Mouse (Mus musculus) forebrain, embryonic 10.5 days (tissue): ENCODE data around the gene Csrnp3. TPM values are rescaled to one million over a fixed set of nuclear protein-coding genes. Genes with fewer than 3 reads are reported as not detected.
"Not testable (repeated sequence)": the region's sequence is repeated elsewhere in the genome, so short reads cannot be mapped to it uniquely, and the experiment has no call there.

Experiments
- DNase-seq: peaks from one replicate; pipeline ENCODE4 v3.0.0-alpha.2; 2017; ENCODE audit warnings: low spot score; ENCODE audit errors: extremely low spot score
- H3K27ac ChIP-seq: fragments of 300-500 bp; sonication (generic); 2 replicates; pipeline ENCODE4 v1.5.1; 2016; ENCODE audit warnings: mild to moderate bottlenecking
- H3K27me3 ChIP-seq: fragments of 300-500 bp; sonication (generic); 2 replicates; pipeline ENCODE4 v1.6.1; 2016; ENCODE audit warnings: mild to moderate bottlenecking; ENCODE audit not compliant: poor library complexity, severe bottlenecking
- H3K36me3 ChIP-seq: fragments of 300-500 bp; sonication (generic); replicated peaks from 2 replicates; pipeline ENCODE4 v1.6.1; 2016; ENCODE audit warnings: mild to moderate bottlenecking, moderate library complexity
- H3K4me1 ChIP-seq: fragments of 300-500 bp; sonication (generic); 2 replicates; pipeline ENCODE4 v1.6.1; 2016
- H3K4me3 ChIP-seq: fragments of 300-500 bp; sonication (generic); 2 replicates; pipeline ENCODE4 v1.5.1; 2016; ENCODE audit warnings: mild to moderate bottlenecking, moderate library complexity
- H3K9me3 ChIP-seq: fragments of 300-500 bp; sonication (generic); 2 replicates; pipeline ENCODE4 v1.6.1; 2016; ENCODE audit warnings: mild to moderate bottlenecking, moderate library complexity
- WGBS: fragments of 180-500 bp; shearing (Covaris S2); methylation state at CpG from one replicate; pipeline ENCODE4 v1.1.7; 2016; 5-methylcytosine and 5-hydroxymethylcytosine counted together
- polyA plus RNA-seq: library from polyadenylated mRNA; unstranded; fragments of >200 nt; fragmentation: Nextera tagmentation; extraction: Ambion mirVana; gene quantifications from 2 replicates; pipeline ENCODE4 v1.2.1, GENCODE M21; 2016

Gene Csrnp3
- polyA plus RNA-seq, 1 experiment from 2014 or later, result 6.6 TPM

GRCm38 (mm10) chr2:65842356-65842755, 3.2 kb upstream of the Csrnp3 start:
- no peak for DNase-seq
- 35% methylated on average over 3 of the region's 3 CpGs for WGBS

GRCm38 (mm10) chr2:65846000-65846755, 611 bp downstream of the Csrnp3 start:
- Histone ChIP-seq H3K36me3 (no peaks in the 10 kb centered on the region), H3K4me1 (peaks cover 42% of the 10 kb centered on the region), H3K27me3 (no peaks in the 10 kb centered on the region), H3K27ac (peak overlapping the region; percentile 79), H3K9me3 (no peaks in the 10 kb centered on the region; the same call in 1 of the 2 replicates), H3K4me3 (peak overlapping the region; percentile 53)
- DNase-seq, result peak; percentile 21
- 2% methylated on average over 22 of the region's 22 CpGs for WGBS

More at GRCm38 (mm10) chr2:65842356-65842755, 3.2 kb upstream of the Csrnp3 start:
- Histone ChIP-seq H3K9me3 (no peaks in the 10 kb centered on the region; the same call in 1 of the 2 replicates), H3K36me3 (no peaks in the 10 kb centered on the region), H3K4me3 (no peak overlapping the region), H3K27me3 (no peaks in the 10 kb centered on the region), H3K27ac (peak overlapping the region; percentile 25; the same call in 1 of the 2 replicates), H3K4me1 (peaks cover 28% of the 10 kb centered on the region)

GRCm38 (mm10) chr2:65847463-65848110, 2.0 kb downstream of the Csrnp3 start:
- Histone ChIP-seq H3K27ac (0 out of 2 replicates have a peak overlapping the region, but pooled peaks have one; percentile 9), H3K27me3 (no peaks in the 10 kb centered on the region), H3K9me3 (no peaks in the 10 kb centered on the region; the same call in 1 of the 2 replicates), H3K36me3 (no peaks in the 10 kb centered on the region), H3K4me3 (peak overlapping the region; percentile 53), H3K4me1 (peaks cover 36% of the 10 kb centered on the region)
- 35% methylated on average over 7 of the region's 7 CpGs for WGBS
- DNase-seq, result peak; percentile 33

GRCm38 (mm10) chr2:65848706-65849105, 3.1 kb downstream of the Csrnp3 start:
- 40% methylated on average over 8 of the region's 8 CpGs for WGBS
- Histone ChIP-seq H3K4me1 (peaks cover 36% of the 10 kb centered on the region), H3K9me3 (no peaks in the 10 kb centered on the region; the same call in 1 of the 2 replicates), H3K36me3 (no peaks in the 10 kb centered on the region), H3K4me3 (no peak overlapping the region), H3K27ac (no peak overlapping the region), H3K27me3 (no peaks in the 10 kb centered on the region)
- no peak for DNase-seq

GRCm38 (mm10) chr2:65850282-65850681, 4.7 kb downstream of the Csrnp3 start:
- not testable (repeated sequence) for H3K36me3 ChIP-seq, DNase-seq, H3K9me3 ChIP-seq, H3K4me3 ChIP-seq, H3K27me3 ChIP-seq, H3K27ac ChIP-seq
- 95% methylated on average over 3 of the region's 3 CpGs for WGBS
- H3K4me1 ChIP-seq, result peaks cover 31% of the 10 kb centered on the region

- Histone ChIP-seq H3K36me3 (no peaks in the 10 kb centered on the region), H3K4me1 (no peaks in the 10 kb centered on the region), H3K4me3 (no peak overlapping the region), H3K9me3 (no peaks in the 10 kb centered on the region), H3K27me3 (no peaks in the 10 kb centered on the region), H3K27ac (no peak overlapping the region)
- WGBS, result 90% methylated on average over 5 of the region's 5 CpGs
- no peak for DNase-seq
Measured at GRCm38 (mm10) chr2:65856791-65857190, 11.2 kb downstream of the Csrnp3 start.

- no peak for DNase-seq
- Histone ChIP-seq H3K4me1 (no peaks in the 10 kb centered on the region), H3K27me3 (no peaks in the 10 kb centered on the region), H3K4me3 (no peak overlapping the region), H3K36me3 (peaks cover 4% of the 10 kb centered on the region), H3K9me3 (0 out of 2 replicates have a peak, but pooled peaks cover 3% of the 10 kb centered on the region), H3K27ac (no peak overlapping the region)
- 91% methylated on average over 18 of the region's 18 CpGs for WGBS
Measured at GRCm38 (mm10) chr2:65859767-65860727, 14.5 kb downstream of the Csrnp3 start.

GRCm38 (mm10) chr2:65864778-65865339, 19.3 kb downstream of the Csrnp3 start:
- Histone ChIP-seq H3K36me3 (peaks cover 4% of the 10 kb centered on the region), H3K27me3 (no peaks in the 10 kb centered on the region), H3K9me3 (0 out of 2 replicates have a peak, but pooled peaks cover 3% of the 10 kb centered on the region), H3K27ac (no peak overlapping the region), H3K4me1 (no peaks in the 10 kb centered on the region), H3K4me3 (no peak overlapping the region)
- WGBS, result 82% methylated on average over 12 of the region's 12 CpGs
- no peak for DNase-seq

- H3K27me3 ChIP-seq, result no peaks in the 10 kb centered on the region
- H3K27ac ChIP-seq, result no peak overlapping the region
- DNase-seq, result no peak
- no peaks in the 10 kb centered on the region for H3K36me3 ChIP-seq
- H3K4me1 ChIP-seq, result no peaks in the 10 kb centered on the region
- H3K9me3 ChIP-seq, result no peaks in the 10 kb centered on the region
- H3K4me3 ChIP-seq, result no peak overlapping the region
- 84% methylated on average over 12 of the region's 12 CpGs for WGBS
Measured at GRCm38 (mm10) chr2:65870919-65871582, 25.5 kb downstream of the Csrnp3 start.

GRCm38 (mm10) chr2:65891590-65891989, 46.0 kb downstream of the Csrnp3 start:
- Histone ChIP-seq H3K9me3 (no peaks in the 10 kb centered on the region), H3K4me3 (no peak overlapping the region), H3K4me1 (peaks cover 11% of the 10 kb centered on the region), H3K27me3 (no peaks in the 10 kb centered on the region), H3K36me3 (no peaks in the 10 kb centered on the region), H3K27ac (no peak overlapping the region)
- WGBS, result 90% methylated on average over 3 of the region's 3 CpGs
- no peak for DNase-seq

- Histone ChIP-seq H3K27me3 (no peaks in the 10 kb centered on the region), H3K4me3 (no peak overlapping the region), H3K36me3 (no peaks in the 10 kb centered on the region; the same call in 1 of the 2 replicates), H3K27ac (no peak overlapping the region), H3K4me1 (peaks cover 23% of the 10 kb centered on the region), H3K9me3 (no peaks in the 10 kb centered on the region)
- no peak for DNase-seq
- WGBS, result 87% methylated on average over 8 of the region's 8 CpGs
Measured at GRCm38 (mm10) chr2:65893241-65893640, 47.7 kb downstream of the Csrnp3 start.
